Mouse (Mus musculus) ES-E14 (cell line): ENCODE results near the gene Vgll1. TPM values are rescaled to one million over a fixed set of nuclear protein-coding genes. Genes with fewer than 3 reads are reported as not detected.

ENCODE experiments used
- DNase-seq: peaks from one replicate; pipeline ENCODE4 v3.0.0-alpha.2; 2013; ENCODE audit warnings: low read depth, low spot score
- H3K27ac ChIP-seq: 2 replicates; pipeline ENCODE4 v1.5.1; 2012; ENCODE audit warnings: low read depth, mild to moderate bottlenecking, low read length, moderate library complexity, mixed read lengths; ENCODE audit not compliant: poor library complexity, insufficient read depth, severe bottlenecking
- H3K36me3 ChIP-seq: 2 replicates; pipeline ENCODE4 v1.6.1; 2012; ENCODE audit warnings: mild to moderate bottlenecking, low read length, moderate library complexity, mixed read lengths; ENCODE audit not compliant: control insufficient read depth, poor library complexity, insufficient read depth, severe bottlenecking
- H3K4me1 ChIP-seq, 2 experiments: fragments of 150-350 bp in 1 of 2; sonication (generic) in 1 of 2; 2 replicates each; pipeline ENCODE4 v1.6.1; 2012; ENCODE audit warnings: low read length in 2 of 2, mild to moderate bottlenecking in 1 of 2, mixed read lengths in 1 of 2; ENCODE audit not compliant: control insufficient read depth in 2 of 2, insufficient read depth in 2 of 2, poor library complexity in 1 of 2
- H3K4me3 ChIP-seq, 2 experiments: fragments of 150-350 bp in 1 of 2; sonication (generic) in 1 of 2; 2 replicates each; pipeline ENCODE4 v1.5.1; 2012; ENCODE audit warnings: low read length in 2 of 2, low read depth in 1 of 2, mild to moderate bottlenecking in 1 of 2, mixed read lengths in 1 of 2; ENCODE audit not compliant: insufficient read depth in 1 of 2, poor library complexity in 1 of 2, severe bottlenecking in 1 of 2
- H3K9ac ChIP-seq: 2 replicates; pipeline ENCODE4 v1.6.1; 2012; ENCODE audit warnings: low read depth, mild to moderate bottlenecking, low read length, mixed read lengths; ENCODE audit not compliant: poor library complexity, insufficient read depth, severe bottlenecking
- H3K9me3 ChIP-seq: fragments of 150-350 bp; sonication (generic); 2 replicates; pipeline ENCODE4 v1.6.1; 2012; ENCODE audit warnings: low read depth, mild to moderate bottlenecking, low read length; ENCODE audit not compliant: control insufficient read depth, insufficient read depth
- CHD2 ChIP-seq: IDR thresholded peaks from 2 replicates; pipeline ENCODE4 v1.6.1; 2014; ENCODE audit warnings: mild to moderate bottlenecking, low read depth, low read length, inconsistent platforms
- HCFC1 ChIP-seq: IDR thresholded peaks from 2 replicates; pipeline ENCODE4 v1.6.1; 2012; ENCODE audit warnings: low read length, inconsistent platforms, borderline replicate concordance; ENCODE audit not compliant: insufficient read depth
- MAFK ChIP-seq: IDR thresholded peaks from 2 replicates; pipeline ENCODE4 v1.6.1; 2014; ENCODE audit warnings: mild to moderate bottlenecking, low read depth, low read length, inconsistent platforms; ENCODE audit not compliant: insufficient read depth
- ZC3H11A ChIP-seq: IDR thresholded peaks from 2 replicates; pipeline ENCODE4 v1.6.1; 2012; ENCODE audit warnings: low read depth, mild to moderate bottlenecking, inconsistent platforms, low read length, borderline replicate concordance
- ZNF384 ChIP-seq: IDR thresholded peaks from 2 replicates; pipeline ENCODE4 v1.6.1; 2012; ENCODE audit warnings: low read depth, low read length, inconsistent platforms
- in situ Hi-C, 2 experiments: fragments of 600-800 bp; cut with MboI; formaldehyde crosslinking; loops; one replicate each; pipeline ENCODE4 v1.15.1; 2025; ENCODE audit warnings: low sequenced_read_pairs in 2 of 2, inconsistent platforms in 1 of 2; ENCODE audit not compliant: unreplicated experiment in 2 of 2
- total RNA-seq: library from RNA; depleted of rRNA; stranded (reverse); fragments of 300-350 nt; gene quantifications from 2 replicates; pipeline ENCODE4 v1.2.3, GENCODE M21; 2012

Gene Vgll1
- total RNA-seq, 1 experiment = 1.2 TPM

- Histone ChIP-seq H3K9ac (peak overlapping the region; percentile 84), H3K4me3 (peak overlapping the region; percentile 81 to 96), H3K9me3 (no peaks in the 10 kb centered on the region), H3K4me1 (no peaks in the 10 kb centered on the region), H3K27ac (no peak overlapping the region), H3K36me3 (no peaks in the 10 kb centered on the region)
- no peak for DNase-seq
- no peak for TF ChIP-seq ZNF384
- TF ChIP-seq MAFK = no peak
- TF ChIP-seq HCFC1 = no peak
- TF ChIP-seq ZC3H11A = no peak
- no peak for TF ChIP-seq CHD2
- in situ Hi-C loops = no loop called here
Observed at GRCm38 (mm10) chrX:57053993-57054385, 33.9 kb upstream of the Vgll1 start.

DNA sequence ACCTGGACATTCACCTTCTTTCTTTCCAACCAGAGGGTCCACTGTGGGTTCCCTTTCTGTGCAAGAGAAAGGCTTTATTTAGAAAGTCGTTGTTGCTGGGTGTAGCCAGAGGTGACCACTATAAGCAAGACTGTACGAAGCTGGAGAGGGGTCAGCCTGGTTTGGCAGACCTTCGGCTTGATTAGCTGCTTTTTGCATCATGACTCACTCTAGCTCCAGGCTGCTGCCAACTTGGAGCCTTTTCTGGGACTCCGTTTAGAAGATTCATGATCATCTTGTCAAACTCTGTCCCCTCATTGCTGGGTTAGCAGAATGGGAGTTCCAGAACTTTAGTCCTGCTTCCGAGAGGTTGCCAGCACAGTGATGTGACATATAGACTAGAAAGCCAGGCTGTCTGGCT lies 6.4 kb upstream of the Vgll1 start:
- Histone ChIP-seq H3K27ac (no peak overlapping the region), H3K9me3 (no peaks in the 10 kb centered on the region), H3K36me3 (no peaks in the 10 kb centered on the region), H3K4me3 (no peak overlapping the region), H3K4me1 (no peaks in the 10 kb centered on the region), H3K9ac (no peak overlapping the region)
- no peak for TF ChIP-seq HCFC1
- no peak for DNase-seq
- in situ Hi-C loops = no loop called here

- in situ Hi-C loops = no loop called here
- no peaks in the 10 kb centered on the region for H3K4me1 ChIP-seq
- H3K9me3 ChIP-seq = no peaks in the 10 kb centered on the region
- H3K36me3 ChIP-seq = no peaks in the 10 kb centered on the region
- H3K27ac ChIP-seq = no peak overlapping the region
- DNase-seq = no peak
- no peak overlapping the region for H3K4me3 ChIP-seq
- no peak for TF ChIP-seq HCFC1
- no peak for TF ChIP-seq MAFK
- TF ChIP-seq CHD2 = no peak
- no peak for TF ChIP-seq ZNF384
- no peak for TF ChIP-seq ZC3H11A
- H3K9ac ChIP-seq = no peak overlapping the region
Observed at GRCm38 (mm10) chrX:57103415-57103814, 15.5 kb downstream of the Vgll1 start.

DNA sequence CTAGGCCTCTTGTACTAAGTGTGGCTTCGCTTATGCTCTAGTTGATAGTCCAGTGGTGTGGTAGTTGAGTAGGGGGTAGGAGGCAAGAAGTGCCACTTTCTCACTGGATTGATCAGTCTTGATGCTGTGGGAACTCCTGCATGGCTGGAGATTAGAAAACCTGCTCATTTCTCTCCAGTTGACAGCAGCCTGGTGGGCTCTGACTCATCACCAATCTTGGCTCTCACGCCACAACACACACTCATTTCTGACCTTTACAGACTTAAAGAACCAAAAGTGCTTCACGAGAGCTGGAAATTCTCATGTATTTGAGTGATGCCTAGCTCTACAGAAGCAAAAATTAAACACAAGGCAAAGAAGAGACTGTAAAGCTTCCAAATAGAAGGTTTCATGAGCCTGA lies 19.1 kb downstream of the Vgll1 start:
- H3K9me3 ChIP-seq = no peaks in the 10 kb centered on the region

DNA sequence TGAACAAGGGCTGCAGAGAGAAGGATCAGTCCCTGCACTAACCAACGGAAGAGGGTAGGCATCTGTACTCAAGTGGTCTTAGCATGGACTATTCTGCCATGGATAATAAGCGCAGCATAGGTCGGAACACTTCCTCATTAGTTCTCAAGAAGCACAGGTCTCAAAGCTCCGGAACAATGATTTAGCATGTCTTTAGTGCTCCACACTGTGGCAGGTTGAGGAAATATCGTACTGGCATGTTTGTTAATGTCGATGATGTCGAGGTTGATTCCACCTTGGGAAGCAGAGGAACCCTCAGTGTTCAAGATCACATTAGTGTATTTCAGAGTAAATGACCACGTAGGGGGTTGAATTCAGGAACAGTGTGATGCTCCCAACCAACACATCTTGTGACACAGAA lies 30.2 kb downstream of the Vgll1 start:
- Histone ChIP-seq H3K4me1 (no peaks in the 10 kb centered on the region; a peak in 1 of 4 replicates), H3K4me3 (no peak overlapping the region), H3K9ac (no peak overlapping the region), H3K27ac (no peak overlapping the region), H3K9me3 (no peaks in the 10 kb centered on the region), H3K36me3 (no peaks in the 10 kb centered on the region)
- in situ Hi-C loops = no loop called here
- no peak for DNase-seq
- TF ChIP-seq HCFC1 = no peak
- TF ChIP-seq ZNF384 = no peak
- TF ChIP-seq MAFK = no peak
- TF ChIP-seq CHD2 = no peak
- TF ChIP-seq ZC3H11A = no peak

More for the DNA sequence above, 19.1 kb downstream of the Vgll1 start:
- no peak for DNase-seq
- H3K36me3 ChIP-seq = no peaks in the 10 kb centered on the region
- H3K4me3 ChIP-seq = no peak overlapping the region
- TF ChIP-seq HCFC1 (no peak), MAFK (no peak), ZC3H11A (no peak), CHD2 (no peak), ZNF384 (no peak)
- H3K4me1 ChIP-seq = no peaks in the 10 kb centered on the region
- in situ Hi-C loops = no loop called here
- H3K27ac ChIP-seq = no peak overlapping the region
- H3K9ac ChIP-seq = no peak overlapping the region
